8 mouse cellular contexts compared by ENCODE assay signal in genomic region chr1:192855474-192856230, GRCm38 (mm10). TPM values are rescaled to one million over a fixed set of nuclear protein-coding genes. Genes with fewer than 3 reads are reported as not detected.
DNase-seq lines count a peak whose midpoint lies in the region; ATAC-seq lines count a peak whose summit lies in the region.

TSS of gene Sertad4 (minus strand) at chr1:192855756.

- peaks cover 42% of the 10 kb centered on the region for H3K27me3 ChIP-seq in neural tube, embryonic 11.5 days (ENCODE audit: control insufficient read depth, insufficient read depth, low read length)

- DNase-seq in layer of hippocampus, adult 18-20 months (ENCODE audit: low spot score in 2 of 2) = peak in 1 of 2 experiments; percentile 30
- DNase-seq in layer of hippocampus, adult 11-12 months (ENCODE audit: low spot score) = no peak
- peak; percentile 85 for DNase-seq in embryo, embryonic 10.5 days (ENCODE audit: low spot score)
- DNase-seq in heart, adult 11 months = peak; percentile 98
- DNase-seq in kidney, adult 11 months = peak; percentile 38
- DNase-seq in liver = peak; percentile 46
- peak; percentile 80 for DNase-seq in neural tube, embryonic 11.5 days (ENCODE audit: low spot score)
- DNase-seq in urinary bladder, adult 2 months (ENCODE audit: low spot score) = peak; percentile 47

- H3K27ac ChIP-seq in neural tube, embryonic 11.5 days (ENCODE audit: low read depth, low read length) = peak within 1 kb of the TSS; percentile 96

- peak within 1 kb of the TSS; percentile 89 for H3K4me3 ChIP-seq in neural tube, embryonic 11.5 days (ENCODE audit: low read depth, low read length)

- H3K9ac ChIP-seq in neural tube, embryonic 11.5 days (ENCODE audit: low read length) = peak within 1 kb of the TSS; percentile 91

- peak within 1 kb of the TSS; percentile 96 for H3K4me2 ChIP-seq in neural tube, embryonic 11.5 days (ENCODE audit: low read depth)

- H3K36me3 ChIP-seq in neural tube, embryonic 11.5 days (ENCODE audit: control insufficient read depth, insufficient read depth, low read length) = no peaks in the 10 kb centered on the region

- no peaks in the 10 kb centered on the region for H3K9me3 ChIP-seq in neural tube, embryonic 11.5 days (ENCODE audit: control insufficient read depth, low read length)

- peak; percentile 66 for ATAC-seq in neural tube, embryonic 11.5 days (ENCODE audit: insufficient read depth, low FRiP score, low TSS enrichment)

- WGBS in neural tube, embryonic 11.5 days = under 1% methylated on average over 51 of the region's 75 CpGs

- H3K4me1 ChIP-seq in neural tube, embryonic 11.5 days (ENCODE audit: control insufficient read depth, insufficient read depth, low read length) = peaks cover 28% of the 10 kb centered on the region

RNA-seq across cellular contexts. Expression of gene Sertad4, which starts in this region (rescaled TPM):
- total RNA-seq in layer of hippocampus, adult 18-20 months (2021) = 10 to 100 TPM; 12.8 to 13.5 TPM
- 19.3 and 22.8 TPM in 2 replicates for polyA plus RNA-seq in neural tube, embryonic 11.5 days (2014; fragmentation: Nextera tagmentation; extraction: Ambion mirVana)
- 13.2 and 13.8 TPM in 2 replicates for polyA plus RNA-seq in urinary bladder, adult 2 months (2012; rRNA removed)
